Mouse (Mus musculus): Measurements from ENCODE around the gene Stau1. TPM values are rescaled to one million over a fixed set of nuclear protein-coding genes. Genes with fewer than 3 reads are reported as not detected.

The Stau1 gene
- polyA plus RNA-seq, 1 experiment from 2014 or later: 124 TPM

DNA sequence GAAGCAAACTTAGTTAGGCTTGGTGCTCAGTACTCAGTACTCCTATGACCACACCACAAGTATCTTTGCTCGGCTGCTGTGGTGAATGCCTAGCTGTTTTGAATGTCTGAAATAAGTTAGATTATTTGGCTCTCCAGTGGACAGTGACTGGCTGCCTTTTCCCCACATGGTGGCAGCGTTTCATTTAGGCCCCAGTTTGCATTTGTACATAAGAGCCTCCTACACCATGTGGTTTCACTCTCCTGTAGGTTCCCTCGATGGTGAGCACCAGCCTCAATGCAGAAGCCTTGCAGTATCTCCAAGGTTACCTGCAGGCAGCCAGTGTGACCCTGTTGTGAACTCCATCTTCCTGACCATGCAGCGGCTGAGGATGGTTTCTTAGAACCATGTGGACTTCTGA lies 50.6 kb downstream of the Stau1 start:
- no peak overlapping the region for H3K4me3 ChIP-seq
- no peaks in the 10 kb centered on the region for H3K27me3 ChIP-seq
- H3K9ac ChIP-seq (replicated peaks): no peak overlapping the region
- H3K36me3 ChIP-seq: peaks cover 96% of the 10 kb centered on the region
- no peak for ATAC-seq (replicated peaks)
- WGBS: 65% methylated on average over 4 of the region's 4 CpGs
- no peak overlapping the region for H3K27ac ChIP-seq (replicated peaks)
- H3K4me2 ChIP-seq (replicated peaks): no peak overlapping the region
- H3K9me3 ChIP-seq: no peaks in the 10 kb centered on the region
- H3K4me1 ChIP-seq: no peaks in the 10 kb centered on the region

GRCm38 (mm10) chr2:166944346-166944745 lies 51.8 kb downstream of the Stau1 start:
- H3K36me3 ChIP-seq: peaks cover 92% of the 10 kb centered on the region
- no peak overlapping the region for H3K4me3 ChIP-seq
- H3K27me3 ChIP-seq: no peaks in the 10 kb centered on the region
- no peaks in the 10 kb centered on the region for H3K9me3 ChIP-seq
- no peaks in the 10 kb centered on the region for H3K4me1 ChIP-seq
- no peak overlapping the region for H3K27ac ChIP-seq (replicated peaks)
- H3K9ac ChIP-seq (replicated peaks): no peak overlapping the region
- no peak overlapping the region for H3K4me2 ChIP-seq (replicated peaks)
- 73% methylated on average over 1 of the region's 1 CpGs for WGBS
- no peak for ATAC-seq (replicated peaks)

- 87% methylated on average over 2 of the region's 2 CpGs for WGBS
Measured at GRCm38 (mm10) chr2:166943146-166943545, 53.0 kb downstream of the Stau1 start.

GRCm38 (mm10) chr2:166936166-166936565 lies 59.9 kb downstream of the Stau1 start:
- Histone ChIP-seq H3K9me3 (no peaks in the 10 kb centered on the region), H3K27ac (replicated peaks) (no peak overlapping the region), H3K4me2 (replicated peaks) (no peak overlapping the region), H3K36me3 (peaks cover 68% of the 10 kb centered on the region), H3K9ac (replicated peaks) (no peak overlapping the region), H3K4me3 (no peak overlapping the region), H3K27me3 (no peaks in the 10 kb centered on the region), H3K4me1 (no peaks in the 10 kb centered on the region)
- 78% methylated on average over 2 of the region's 2 CpGs for WGBS
- ATAC-seq (replicated peaks): no peak

More at GRCm38 (mm10) chr2:166943146-166943545, 53.0 kb downstream of the Stau1 start:
- H3K4me2 ChIP-seq (replicated peaks): no peak overlapping the region
- H3K4me3 ChIP-seq: no peak overlapping the region
- no peaks in the 10 kb centered on the region for H3K9me3 ChIP-seq
- H3K27me3 ChIP-seq: no peaks in the 10 kb centered on the region
- ATAC-seq (replicated peaks): no peak
- no peaks in the 10 kb centered on the region for H3K4me1 ChIP-seq
- H3K27ac ChIP-seq (replicated peaks): no peak overlapping the region
- H3K36me3 ChIP-seq: peaks cover 88% of the 10 kb centered on the region
- H3K9ac ChIP-seq (replicated peaks): no peak overlapping the region

- WGBS: 90% methylated on average over 7 of the region's 7 CpGs
- Histone ChIP-seq H3K4me2 (replicated peaks) (no peak overlapping the region), H3K36me3 (peaks cover 68% of the 10 kb centered on the region), H3K4me1 (no peaks in the 10 kb centered on the region), H3K27ac (replicated peaks) (no peak overlapping the region), H3K9me3 (no peaks in the 10 kb centered on the region), H3K9ac (replicated peaks) (no peak overlapping the region), H3K27me3 (no peaks in the 10 kb centered on the region), H3K4me3 (no peak overlapping the region)
- no peak for ATAC-seq (replicated peaks)
Measured at GRCm38 (mm10) chr2:166935582-166935981, 60.5 kb downstream of the Stau1 start.

DNA sequence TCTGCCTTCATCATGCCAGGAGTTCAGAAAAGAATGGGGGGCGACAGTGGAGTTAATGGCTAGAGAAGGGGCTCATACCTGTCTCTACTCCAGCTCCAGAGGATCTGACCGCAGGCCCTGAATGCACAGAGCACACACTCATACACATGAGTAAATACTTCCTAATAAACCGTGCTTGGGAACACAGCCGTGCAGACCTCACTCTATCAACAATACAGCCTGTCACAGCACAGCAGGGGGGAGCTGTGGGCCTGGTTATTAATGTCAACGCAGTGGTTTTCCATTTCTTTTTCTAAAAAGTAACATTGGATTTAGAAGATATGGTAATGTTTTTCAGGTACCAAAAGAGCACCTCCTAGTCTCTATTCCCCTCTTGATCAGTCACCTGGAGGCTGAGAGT lies 61.7 kb downstream of the Stau1 start:
- no peak overlapping the region for H3K4me2 ChIP-seq (replicated peaks)
- WGBS: 54% methylated on average over 5 of the region's 5 CpGs
- peaks cover 70% of the 10 kb centered on the region for H3K36me3 ChIP-seq
- no peaks in the 10 kb centered on the region for H3K27me3 ChIP-seq
- no peak overlapping the region for H3K4me3 ChIP-seq
- no peak overlapping the region for H3K27ac ChIP-seq (replicated peaks)
- no peaks in the 10 kb centered on the region for H3K9me3 ChIP-seq
- no peaks in the 10 kb centered on the region for H3K4me1 ChIP-seq
- no peak for ATAC-seq (replicated peaks)
- H3K9ac ChIP-seq (replicated peaks): no peak overlapping the region

GRCm38 (mm10) chr2:166933943-166934342 lies 62.2 kb downstream of the Stau1 start:
- Histone ChIP-seq H3K4me1 (no peaks in the 10 kb centered on the region), H3K36me3 (peaks cover 70% of the 10 kb centered on the region), H3K27me3 (no peaks in the 10 kb centered on the region), H3K27ac (replicated peaks) (no peak overlapping the region), H3K9me3 (no peaks in the 10 kb centered on the region), H3K4me2 (replicated peaks) (no peak overlapping the region), H3K9ac (replicated peaks) (no peak overlapping the region), H3K4me3 (no peak overlapping the region)
- WGBS: 95% methylated on average over 6 of the region's 6 CpGs
- ATAC-seq (replicated peaks): no peak

DNA sequence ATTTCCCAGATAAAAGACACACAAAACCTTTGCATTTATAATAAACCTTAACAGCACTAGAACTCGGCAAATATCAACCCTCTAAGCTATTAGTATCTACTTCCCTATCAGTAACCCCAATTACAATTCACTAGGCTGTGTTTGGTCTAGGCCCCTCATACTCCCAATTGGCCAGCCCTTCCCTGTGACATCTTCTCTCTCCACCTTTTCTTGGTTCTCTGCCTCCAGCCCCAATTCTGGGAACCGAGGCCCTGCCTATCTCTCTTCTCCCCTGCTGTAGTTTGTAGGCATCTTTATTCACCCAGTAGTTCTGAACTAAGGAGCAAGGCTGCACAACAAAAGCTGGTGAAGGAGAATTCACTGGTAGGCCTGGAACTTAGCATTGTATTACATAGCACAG lies 72.1 kb downstream of the Stau1 start:
- H3K4me3 ChIP-seq: no peak overlapping the region
- H3K4me2 ChIP-seq (replicated peaks): no peak overlapping the region
- no peak overlapping the region for H3K9ac ChIP-seq (replicated peaks)
- no peaks in the 10 kb centered on the region for H3K27me3 ChIP-seq
- H3K27ac ChIP-seq (replicated peaks): no peak overlapping the region
- ATAC-seq (replicated peaks): no peak
- no peaks in the 10 kb centered on the region for H3K9me3 ChIP-seq
- no peaks in the 10 kb centered on the region for H3K4me1 ChIP-seq
- WGBS: 90% methylated on average over 2 of the region's 2 CpGs
- H3K36me3 ChIP-seq: peaks cover 66% of the 10 kb centered on the region

- Histone ChIP-seq H3K4me1 (peaks cover 16% of the 10 kb centered on the region), H3K4me3 (no peak overlapping the region), H3K36me3 (no peaks in the 10 kb centered on the region), H3K27ac (replicated peaks) (no peak overlapping the region), H3K9me3 (no peaks in the 10 kb centered on the region), H3K27me3 (no peaks in the 10 kb centered on the region), H3K4me2 (replicated peaks) (no peak overlapping the region), H3K9ac (replicated peaks) (no peak overlapping the region)
- no peak for ATAC-seq (replicated peaks)
- 92% methylated on average over 8 of the region's 8 CpGs for WGBS
Measured at GRCm38 (mm10) chr2:166910536-166910935, 85.6 kb downstream of the Stau1 start.

GRCm38 (mm10) chr2:166909729-166910128 lies 86.4 kb downstream of the Stau1 start:
- ATAC-seq (replicated peaks): no peak

GRCm38 (mm10) chr2:166906523-166907182 lies 89.4 kb downstream of the Stau1 start:
- Histone ChIP-seq H3K4me3 (peak overlapping the region; percentile 99), H3K36me3 (no peaks in the 10 kb centered on the region), H3K27me3 (no peaks in the 10 kb centered on the region), H3K9ac (replicated peaks) (peak overlapping the region; percentile 95), H3K27ac (replicated peaks) (peak overlapping the region; percentile 100), H3K4me2 (replicated peaks) (peak overlapping the region; percentile 95), H3K9me3 (no peaks in the 10 kb centered on the region), H3K4me1 (peaks cover 16% of the 10 kb centered on the region)
- peak; percentile 52 for ATAC-seq (replicated peaks)
- under 1% methylated on average over 28 of the region's 28 CpGs for WGBS

More at GRCm38 (mm10) chr2:166909729-166910128, 86.4 kb downstream of the Stau1 start:
- Histone ChIP-seq H3K4me1 (peaks cover 16% of the 10 kb centered on the region), H3K9me3 (no peaks in the 10 kb centered on the region), H3K27ac (replicated peaks) (no peak overlapping the region), H3K27me3 (no peaks in the 10 kb centered on the region), H3K36me3 (no peaks in the 10 kb centered on the region), H3K4me2 (replicated peaks) (no peak overlapping the region), H3K9ac (replicated peaks) (no peak overlapping the region), H3K4me3 (no peak overlapping the region)
- 96% methylated on average over 3 of the region's 3 CpGs for WGBS

DNA sequence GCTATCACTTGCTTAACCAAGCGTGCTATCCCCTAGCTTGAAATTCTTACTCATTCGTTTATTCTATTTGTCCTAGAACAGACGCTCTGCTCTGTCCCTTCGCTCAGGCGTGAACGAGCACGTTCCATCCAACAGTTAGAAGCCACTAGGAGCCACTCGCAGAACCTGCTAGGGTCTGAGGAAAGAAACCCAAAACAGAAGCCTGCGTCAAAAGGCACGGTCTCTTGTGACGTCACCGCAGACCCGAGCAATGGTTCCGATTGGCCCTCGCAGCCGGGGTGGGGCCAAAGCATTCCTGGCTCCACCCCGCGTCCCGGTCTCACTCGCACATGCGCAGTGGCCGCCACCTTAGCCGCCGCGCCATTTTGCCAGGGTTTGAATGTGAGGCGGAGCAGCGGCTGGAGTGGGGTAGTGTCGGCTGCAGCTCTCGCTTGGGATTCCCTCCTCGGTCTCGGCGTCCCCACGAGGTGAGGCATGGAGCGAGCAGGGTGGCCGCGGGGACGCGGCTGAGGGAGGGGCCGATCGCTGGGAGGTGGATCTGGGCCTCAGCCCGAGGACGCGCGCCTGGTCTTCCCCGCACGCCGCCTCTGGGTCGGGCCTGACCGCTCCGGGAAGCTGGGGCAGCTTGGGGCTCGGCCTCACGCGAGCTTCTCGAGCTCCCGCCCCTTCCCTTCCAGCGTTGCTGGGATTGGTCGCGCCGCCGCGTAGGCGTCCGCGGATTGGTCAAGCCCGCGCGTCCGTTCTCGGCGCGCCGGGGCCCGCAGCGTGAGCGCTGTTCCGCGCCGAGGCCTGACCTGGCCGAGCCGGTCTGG lies 90.2 kb downstream of the Stau1 start, which contains the start of gene Cse1l:
TSS of gene Cse1l (plus strand) at position 330 of the 812 bp plus-strand sequence.
- peak; percentile 97 for ATAC-seq (replicated peaks)
- H3K4me1 ChIP-seq: peaks cover 16% of the 10 kb centered on the region
- H3K27me3 ChIP-seq: no peaks in the 10 kb centered on the region
- peak within 1 kb of the TSS; percentile 99 for H3K4me3 ChIP-seq
- H3K4me2 ChIP-seq (replicated peaks): peak within 1 kb of the TSS; percentile 95
- no peaks in the 10 kb centered on the region for H3K36me3 ChIP-seq
- WGBS: under 1% methylated on average over 78 of the region's 80 CpGs
- H3K9ac ChIP-seq (replicated peaks): peak within 1 kb of the TSS; percentile 95
- no peaks in the 10 kb centered on the region for H3K9me3 ChIP-seq
- peak within 1 kb of the TSS; percentile 100 for H3K27ac ChIP-seq (replicated peaks)

All from forebrain, embryonic 15.5 days (tissue).